Mouse (Mus musculus): ENCODE measurements around the gene Ttf2. TPM values are rescaled to one million over a fixed set of nuclear protein-coding genes. Genes with fewer than 3 reads are reported as not detected.

The Ttf2 gene
- polyA plus RNA-seq, 1 experiment from 2014 or later: 3.6 TPM

DNA sequence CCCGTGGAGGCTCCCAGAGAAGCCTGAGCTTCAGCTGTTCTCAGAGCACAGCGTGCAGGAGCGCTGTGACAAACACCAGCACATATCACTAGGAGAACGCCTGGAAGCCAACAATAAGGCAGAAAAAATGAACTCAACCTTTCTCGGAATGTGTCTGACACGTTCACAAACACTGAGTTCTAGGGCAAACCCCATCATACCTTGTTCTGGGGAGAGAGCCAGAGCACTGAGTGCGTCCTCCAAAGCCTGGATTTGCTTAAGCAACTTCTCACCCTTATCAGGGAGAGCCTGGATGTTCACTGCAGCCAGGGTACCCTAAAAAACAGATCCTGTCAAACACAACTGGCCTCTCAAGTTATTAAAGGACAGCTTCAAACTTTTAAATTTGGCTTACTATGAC, 8.0 kb downstream of the Ttf2 start:
- Histone ChIP-seq H3K36me3 (ENCODE audit: insufficient read depth, low read length) (peaks cover 14% of the 10 kb centered on the region), H3K9me3 (ENCODE audit: low read length) (no peaks in the 10 kb centered on the region), H3K9ac (replicated peaks; ENCODE audit: low read depth) (no peak overlapping the region), H3K27ac (ENCODE audit: low read length) (peak overlapping the region; percentile 43; the same call in 1 of the 2 replicates), H3K27me3 (replicated peaks; ENCODE audit: insufficient read depth, low read length) (no peaks in the 10 kb centered on the region), H3K4me3 (ENCODE audit: low read depth, low read length) (no peak overlapping the region), H3K4me1 (ENCODE audit: insufficient read depth, low read depth, low read length) (no peaks in the 10 kb centered on the region), H3K4me2 (replicated peaks; ENCODE audit: low read depth, low read length) (no peak overlapping the region)
- no peak for TF ChIP-seq CTCF (IDR thresholded peaks at IDR 0.05)
- peak; percentile 19; the same call in 1 of the 2 replicates for TF ChIP-seq EP300 (IDR thresholded peaks at IDR 0.05)
- peak; percentile 60 for DNase-seq (ENCODE audit: low spot score)
- 71% methylated on average over 7 of the region's 7 CpGs for WGBS
- peak; percentile 91 for ATAC-seq

DNA sequence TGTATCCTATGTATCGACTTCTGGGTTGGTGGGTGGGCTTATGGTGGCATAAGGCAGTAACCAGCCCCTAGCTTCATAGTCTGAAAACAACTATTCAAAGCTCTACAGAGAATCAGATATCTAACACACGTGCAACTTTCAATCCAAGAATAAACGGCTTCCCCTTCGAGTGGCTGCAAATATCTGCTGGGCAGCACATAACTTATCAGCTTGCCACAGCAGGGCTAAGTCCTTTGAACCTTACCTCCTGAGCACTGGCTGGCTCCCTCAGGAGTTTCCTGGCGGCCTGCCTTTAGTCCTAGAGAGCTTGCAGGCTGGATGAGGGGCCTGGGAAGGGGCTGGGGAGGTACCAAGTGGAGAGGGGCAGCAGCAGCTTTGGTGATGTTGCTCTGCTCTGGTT, 8.5 kb downstream of the Ttf2 start:
- Histone ChIP-seq H3K36me3 (ENCODE audit: insufficient read depth, low read length) (peaks cover 14% of the 10 kb centered on the region), H3K27me3 (replicated peaks; ENCODE audit: insufficient read depth, low read length) (no peaks in the 10 kb centered on the region), H3K27ac (ENCODE audit: low read length) (peak overlapping the region; percentile 43; the same call in 1 of the 2 replicates), H3K4me2 (replicated peaks; ENCODE audit: low read depth, low read length) (no peak overlapping the region), H3K4me1 (ENCODE audit: insufficient read depth, low read depth, low read length) (no peaks in the 10 kb centered on the region), H3K9me3 (ENCODE audit: low read length) (no peaks in the 10 kb centered on the region), H3K4me3 (ENCODE audit: low read depth, low read length) (no peak overlapping the region), H3K9ac (replicated peaks; ENCODE audit: low read depth) (no peak overlapping the region)
- ATAC-seq (peak; percentile 25), DNase-seq (ENCODE audit: low spot score) (peak; percentile 7)
- WGBS: 65% methylated on average over 5 of the region's 5 CpGs
- no peak for TF ChIP-seq EP300 (IDR thresholded peaks at IDR 0.05)
- no peak for TF ChIP-seq CTCF (IDR thresholded peaks at IDR 0.05)

DNA sequence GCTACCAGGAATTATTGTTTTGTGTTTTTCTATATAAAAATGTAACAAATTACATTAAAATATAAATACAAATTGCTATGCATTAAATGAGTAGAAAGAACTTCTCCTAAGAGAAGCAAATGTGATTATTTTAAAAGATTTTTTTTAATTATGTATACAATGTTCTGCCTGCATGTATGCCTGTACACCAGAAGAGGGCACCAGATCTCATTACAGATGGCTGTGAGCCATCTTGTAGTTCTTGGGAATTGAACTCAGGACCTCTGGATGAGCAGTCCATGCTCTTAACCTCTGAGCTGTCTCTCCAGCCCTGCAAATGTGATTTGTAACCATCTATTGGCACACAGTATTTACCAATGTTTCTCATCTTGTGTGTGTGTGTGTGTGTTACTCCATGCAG, 14.8 kb downstream of the Ttf2 start:
- H3K27me3 ChIP-seq (replicated peaks; ENCODE audit: insufficient read depth, low read length): no peaks in the 10 kb centered on the region
- TF ChIP-seq CTCF (IDR thresholded peaks at IDR 0.05) (peak; percentile 50), EP300 (IDR thresholded peaks at IDR 0.05) (no peak)
- H3K4me1 ChIP-seq (ENCODE audit: insufficient read depth, low read depth, low read length): no peaks in the 10 kb centered on the region
- no peak overlapping the region for H3K9ac ChIP-seq (replicated peaks; ENCODE audit: low read depth)
- ATAC-seq (no peak), DNase-seq (ENCODE audit: low spot score) (no peak)
- H3K27ac ChIP-seq (ENCODE audit: low read length): no peak overlapping the region
- H3K4me3 ChIP-seq (ENCODE audit: low read depth, low read length): no peak overlapping the region
- no peaks in the 10 kb centered on the region for H3K9me3 ChIP-seq (ENCODE audit: low read length)
- H3K4me2 ChIP-seq (replicated peaks; ENCODE audit: low read depth, low read length): no peak overlapping the region
- peaks cover 35% of the 10 kb centered on the region for H3K36me3 ChIP-seq (ENCODE audit: insufficient read depth, low read length)

DNA sequence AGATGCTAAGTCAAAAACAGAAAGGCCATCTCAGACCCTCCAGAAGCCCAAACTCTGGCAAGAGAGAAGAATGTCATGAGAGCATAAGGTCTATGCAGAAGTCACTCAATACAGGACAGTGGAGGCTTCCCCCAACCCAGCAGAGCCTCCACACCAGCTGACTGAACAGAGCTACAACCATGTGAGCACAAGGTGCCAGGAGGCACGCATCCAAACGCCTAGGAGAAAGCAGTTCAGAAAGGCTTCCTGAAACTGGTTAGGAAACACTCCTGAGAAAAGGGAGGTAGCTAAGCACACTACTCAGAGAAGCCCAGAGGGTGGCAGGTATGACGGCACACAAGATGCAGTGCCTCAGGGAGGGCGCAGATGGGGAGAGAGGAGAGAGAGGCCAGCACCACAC, 17.9 kb downstream of the Ttf2 start:
- TF ChIP-seq CTCF (IDR thresholded peaks at IDR 0.05) (no peak), EP300 (IDR thresholded peaks at IDR 0.05) (no peak)
- no peaks in the 10 kb centered on the region for H3K9me3 ChIP-seq (ENCODE audit: low read length)
- no peaks in the 10 kb centered on the region for H3K27me3 ChIP-seq (replicated peaks; ENCODE audit: insufficient read depth, low read length)
- peaks cover 29% of the 10 kb centered on the region; the same call in 1 of the 2 replicates for H3K36me3 ChIP-seq (ENCODE audit: insufficient read depth, low read length)
- DNase-seq (ENCODE audit: low spot score) (no peak), ATAC-seq (no peak)
- no peak overlapping the region for H3K9ac ChIP-seq (replicated peaks; ENCODE audit: low read depth)
- H3K4me1 ChIP-seq (ENCODE audit: insufficient read depth, low read depth, low read length): no peaks in the 10 kb centered on the region
- no peak overlapping the region for H3K4me3 ChIP-seq (ENCODE audit: low read depth, low read length)
- H3K27ac ChIP-seq (ENCODE audit: low read length): no peak overlapping the region
- 80% methylated on average over 4 of the region's 4 CpGs for WGBS
- H3K4me2 ChIP-seq (replicated peaks; ENCODE audit: low read depth, low read length): no peak overlapping the region

DNA sequence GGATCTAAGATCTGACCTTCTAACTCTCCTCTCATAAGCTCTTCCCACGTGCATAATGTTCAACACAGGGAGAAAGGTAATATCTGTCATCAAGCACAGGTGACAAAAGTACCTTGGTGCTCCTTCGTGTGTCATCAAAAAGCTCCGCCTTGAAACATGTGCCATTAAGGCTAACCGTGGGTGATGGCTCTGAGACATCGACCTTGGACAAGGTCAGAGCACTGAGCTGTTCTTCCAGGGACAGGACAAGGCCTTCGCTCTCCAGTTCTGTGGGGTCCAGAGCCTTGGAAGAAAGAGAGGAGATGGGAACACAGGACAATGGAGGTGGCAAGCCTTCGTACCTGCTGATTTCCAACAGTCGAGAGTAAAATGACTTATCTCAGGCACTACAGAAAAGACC, 22.2 kb downstream of the Ttf2 start:
- Histone ChIP-seq H3K9ac (replicated peaks; ENCODE audit: low read depth) (no peak overlapping the region), H3K9me3 (ENCODE audit: low read length) (no peaks in the 10 kb centered on the region), H3K4me2 (replicated peaks; ENCODE audit: low read depth, low read length) (no peak overlapping the region), H3K27me3 (replicated peaks; ENCODE audit: insufficient read depth, low read length) (no peaks in the 10 kb centered on the region), H3K4me3 (ENCODE audit: low read depth, low read length) (no peak overlapping the region), H3K4me1 (ENCODE audit: insufficient read depth, low read depth, low read length) (no peaks in the 10 kb centered on the region), H3K27ac (ENCODE audit: low read length) (no peak overlapping the region), H3K36me3 (ENCODE audit: insufficient read depth, low read length) (peaks cover 26% of the 10 kb centered on the region; the same call in 1 of the 2 replicates)
- DNase-seq (ENCODE audit: low spot score): no peak
- no peak for ATAC-seq
- WGBS: 87% methylated on average over 8 of the region's 8 CpGs
- TF ChIP-seq CTCF (IDR thresholded peaks at IDR 0.05) (no peak), EP300 (IDR thresholded peaks at IDR 0.05) (no peak)

DNA sequence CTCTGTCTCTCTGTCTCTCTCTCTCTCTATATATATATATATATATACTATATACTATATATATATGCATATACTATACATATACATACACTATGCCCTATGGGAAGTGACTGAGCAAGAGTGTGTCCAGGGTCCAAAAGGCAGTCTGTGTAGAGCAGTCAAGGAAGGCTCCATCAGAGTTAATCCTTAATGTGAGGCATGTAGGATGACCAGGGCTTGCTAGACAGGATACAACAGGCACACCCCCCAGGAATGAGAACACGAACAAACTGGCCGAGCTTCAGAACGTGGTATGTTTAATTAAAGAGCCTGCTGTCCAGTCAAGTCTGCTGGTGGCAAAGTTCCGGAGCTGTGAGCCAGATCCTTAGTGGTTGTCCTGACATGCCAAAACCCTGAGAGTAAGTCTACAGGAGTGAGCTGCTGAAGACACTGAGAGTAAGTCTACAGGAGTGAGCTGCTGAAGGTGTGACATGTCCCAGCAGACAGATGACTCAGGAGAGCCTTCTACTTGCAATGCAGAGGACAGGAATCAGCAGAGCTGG, 28.9 kb downstream of the Ttf2 start:
- 75% methylated on average over 4 of the region's 4 CpGs for WGBS
- Histone ChIP-seq H3K4me3 (ENCODE audit: low read depth, low read length) (no peak overlapping the region), H3K27me3 (replicated peaks; ENCODE audit: insufficient read depth, low read length) (no peaks in the 10 kb centered on the region), H3K9me3 (ENCODE audit: low read length) (no peaks in the 10 kb centered on the region), H3K9ac (replicated peaks; ENCODE audit: low read depth) (no peak overlapping the region), H3K27ac (ENCODE audit: low read length) (no peak overlapping the region), H3K36me3 (ENCODE audit: insufficient read depth, low read length) (peaks cover 19% of the 10 kb centered on the region), H3K4me2 (replicated peaks; ENCODE audit: low read depth, low read length) (no peak overlapping the region), H3K4me1 (ENCODE audit: insufficient read depth, low read depth, low read length) (no peaks in the 10 kb centered on the region)
- ATAC-seq (no peak), DNase-seq (ENCODE audit: low spot score) (no peak)
- TF ChIP-seq CTCF (IDR thresholded peaks at IDR 0.05) (no peak), EP300 (IDR thresholded peaks at IDR 0.05) (no peak)

DNA sequence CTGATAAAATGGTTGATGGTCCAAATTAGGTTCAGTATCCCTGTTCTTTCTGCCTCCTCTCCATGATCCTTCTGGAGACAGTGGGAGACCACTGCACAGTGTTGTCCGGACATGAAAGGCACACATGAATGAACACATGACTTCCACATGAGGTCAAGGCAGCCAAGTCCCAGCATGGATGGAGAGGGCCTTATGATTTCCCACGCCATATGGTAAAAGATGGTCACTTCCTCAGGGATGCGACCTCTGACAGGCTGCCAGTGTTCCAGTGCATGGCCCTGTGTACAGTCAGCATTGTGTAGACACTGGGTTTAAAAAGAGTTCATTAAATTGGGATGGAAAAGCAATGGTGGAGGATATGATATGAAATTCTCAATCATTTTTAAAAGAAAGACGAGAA, 31.3 kb downstream of the Ttf2 start:
- DNase-seq (ENCODE audit: low spot score) (no peak), ATAC-seq (no peak)
- no peak for TF ChIP-seq EP300 (IDR thresholded peaks at IDR 0.05)
- no peak for TF ChIP-seq CTCF (IDR thresholded peaks at IDR 0.05)
- H3K4me1 ChIP-seq (ENCODE audit: insufficient read depth, low read depth, low read length): no peaks in the 10 kb centered on the region
- H3K27ac ChIP-seq (ENCODE audit: low read length): no peak overlapping the region
- H3K4me2 ChIP-seq (replicated peaks; ENCODE audit: low read depth, low read length): no peak overlapping the region
- WGBS: 90% methylated on average over 4 of the region's 4 CpGs
- no peak overlapping the region for H3K9ac ChIP-seq (replicated peaks; ENCODE audit: low read depth)
- no peaks in the 10 kb centered on the region for H3K27me3 ChIP-seq (replicated peaks; ENCODE audit: insufficient read depth, low read length)
- H3K36me3 ChIP-seq (ENCODE audit: insufficient read depth, low read length): peaks cover 12% of the 10 kb centered on the region
- no peak overlapping the region for H3K4me3 ChIP-seq (ENCODE audit: low read depth, low read length)
- H3K9me3 ChIP-seq (ENCODE audit: low read length): no peaks in the 10 kb centered on the region
